Mouse (Mus musculus) limb, embryonic 15.5 days (tissue): ENCODE results near the gene Ccdc7a. TPM values are rescaled to one million over a fixed set of nuclear protein-coding genes. Genes with fewer than 3 reads are reported as not detected.
"Not testable (repeated sequence)": the region's sequence is repeated elsewhere in the genome, so short reads cannot be mapped to it uniquely, and the experiment has no call there.

ENCODE experiments used
- ATAC-seq: fragments of 200-750 bp; cut with Nextera tagmentation; 2 replicates; pipeline ENCODE4 v1.8.0; 2017; ENCODE audit warnings: low read depth, moderate TSS enrichment; ENCODE audit not compliant: insufficient number of reproducible peaks, low FRiP score, low TSS enrichment
- H3K27ac ChIP-seq: fragments of 300-500 bp; sonication (generic); 2 replicates; pipeline ENCODE4 v1.5.1; 2015; ENCODE audit warnings: moderate library complexity, mild to moderate bottlenecking, inconsistent platforms
- H3K27me3 ChIP-seq: fragments of 300-500 bp; sonication (generic); 2 replicates; pipeline ENCODE4 v1.6.1; 2015; ENCODE audit warnings: inconsistent platforms
- H3K36me3 ChIP-seq: fragments of 300-500 bp; sonication (generic); 2 replicates; pipeline ENCODE4 v1.6.1; 2015; ENCODE audit warnings: inconsistent platforms
- H3K4me1 ChIP-seq: fragments of 300-500 bp; sonication (generic); 2 replicates; pipeline ENCODE4 v1.6.1; 2015; ENCODE audit warnings: inconsistent platforms
- H3K4me2 ChIP-seq: fragments of 300-500 bp; sonication (generic); 2 replicates; pipeline ENCODE4 v1.6.1; 2015; ENCODE audit warnings: mild to moderate bottlenecking, inconsistent platforms
- H3K4me3 ChIP-seq: fragments of 300-500 bp; sonication (generic); 2 replicates; pipeline ENCODE4 v1.5.1; 2015; ENCODE audit warnings: mild to moderate bottlenecking, inconsistent platforms
- H3K9ac ChIP-seq: fragments of 300-500 bp; sonication (generic); 2 replicates; pipeline ENCODE4 v1.6.1; 2015; ENCODE audit warnings: inconsistent platforms
- H3K9me3 ChIP-seq: fragments of 300-500 bp; sonication (generic); 2 replicates; pipeline ENCODE4 v1.6.1; 2016; ENCODE audit warnings: inconsistent platforms
- WGBS: fragments of 180-500 bp; shearing (Covaris S2); methylation state at CpG from one replicate; pipeline ENCODE4 v1.1.7; 2015; 5-methylcytosine and 5-hydroxymethylcytosine counted together
- polyA plus RNA-seq: library from polyadenylated mRNA; unstranded; fragments of >200 nt; fragmentation: Nextera tagmentation; extraction: Ambion mirVana; gene quantifications from 2 replicates; pipeline ENCODE4 v1.2.1, GENCODE M21; 2015

The Ccdc7a gene
- polyA plus RNA-seq = not detected in 2 replicates

DNA sequence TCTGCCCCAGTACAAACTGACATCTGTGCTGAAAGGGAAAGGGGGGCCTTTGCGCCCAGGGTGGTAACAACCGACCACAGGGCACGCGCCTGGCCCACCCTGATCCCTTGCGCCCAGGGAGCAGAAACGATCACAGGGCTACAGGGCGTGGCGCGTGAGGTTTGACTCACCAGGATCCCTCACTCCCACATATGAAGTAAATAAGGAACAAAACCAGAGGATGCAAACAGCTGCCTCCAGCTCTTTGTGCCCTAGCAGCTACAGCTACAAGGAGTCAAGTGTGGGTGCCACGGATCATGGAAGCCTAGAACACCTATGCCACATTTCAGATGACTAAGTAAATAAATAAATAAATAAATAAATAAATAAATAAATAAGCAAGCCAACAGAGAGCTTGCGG lies at the start of gene Ccdc7a:
TSS of gene Ccdc7a (minus strand) at position 101 of the 400 bp plus-strand sequence.
- H3K27me3 ChIP-seq, H3K9ac ChIP-seq, H3K4me2 ChIP-seq, H3K9me3 ChIP-seq, H3K4me3 ChIP-seq, ATAC-seq, H3K36me3 ChIP-seq, H3K4me1 ChIP-seq, H3K27ac ChIP-seq: not testable (repeated sequence)
- 88% methylated on average over 2 of the region's 11 CpGs for WGBS

DNA sequence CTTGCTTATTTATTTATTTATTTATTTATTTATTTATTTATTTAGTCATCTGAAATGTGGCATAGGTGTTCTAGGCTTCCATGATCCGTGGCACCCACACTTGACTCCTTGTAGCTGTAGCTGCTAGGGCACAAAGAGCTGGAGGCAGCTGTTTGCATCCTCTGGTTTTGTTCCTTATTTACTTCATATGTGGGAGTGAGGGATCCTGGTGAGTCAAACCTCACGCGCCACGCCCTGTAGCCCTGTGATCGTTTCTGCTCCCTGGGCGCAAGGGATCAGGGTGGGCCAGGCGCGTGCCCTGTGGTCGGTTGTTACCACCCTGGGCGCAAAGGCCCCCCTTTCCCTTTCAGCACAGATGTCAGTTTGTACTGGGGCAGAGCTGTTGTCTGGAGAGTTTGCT lies 1.5 kb upstream of the Ccdc7a start, which contains the start of gene Ccdc7b:
TSS of gene Ccdc7b (plus strand) at position 301 of the 400 bp plus-strand sequence.
- H3K9ac ChIP-seq, H3K4me1 ChIP-seq, H3K4me2 ChIP-seq, H3K9me3 ChIP-seq, ATAC-seq, H3K27me3 ChIP-seq, H3K36me3 ChIP-seq, H3K27ac ChIP-seq, H3K4me3 ChIP-seq: not testable (repeated sequence)
- WGBS = 79% methylated on average over 1 of the region's 10 CpGs

DNA sequence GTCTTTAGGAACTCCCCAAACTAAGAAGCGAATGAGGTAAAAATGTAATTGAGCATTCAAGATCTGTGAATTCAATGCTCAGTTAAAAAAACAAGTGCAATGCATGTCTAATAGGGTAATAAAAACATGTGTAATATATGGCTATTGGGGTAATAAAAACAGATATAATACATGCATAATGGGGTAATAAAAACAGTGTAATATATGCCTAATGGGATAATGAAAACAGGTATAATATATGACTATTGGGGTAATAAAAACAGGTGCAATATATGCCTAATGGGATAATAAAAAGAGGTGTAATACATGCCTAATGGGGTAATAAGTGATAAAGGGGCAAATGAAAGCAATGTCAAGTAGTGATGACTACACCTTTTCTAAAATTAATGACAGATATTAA lies 73.9 kb downstream of the Ccdc7a start:
- ATAC-seq = no peak
- H3K36me3 ChIP-seq = no peaks in the 10 kb centered on the region
- no peaks in the 10 kb centered on the region for H3K4me1 ChIP-seq
- WGBS = 82% methylated on average over 1 of the region's 1 CpGs
- H3K4me3 ChIP-seq = no peak overlapping the region
- H3K27ac ChIP-seq = no peak overlapping the region
- H3K4me2 ChIP-seq = no peak overlapping the region
- no peak overlapping the region for H3K9ac ChIP-seq
- H3K9me3 ChIP-seq = no peaks in the 10 kb centered on the region
- no peaks in the 10 kb centered on the region for H3K27me3 ChIP-seq

DNA sequence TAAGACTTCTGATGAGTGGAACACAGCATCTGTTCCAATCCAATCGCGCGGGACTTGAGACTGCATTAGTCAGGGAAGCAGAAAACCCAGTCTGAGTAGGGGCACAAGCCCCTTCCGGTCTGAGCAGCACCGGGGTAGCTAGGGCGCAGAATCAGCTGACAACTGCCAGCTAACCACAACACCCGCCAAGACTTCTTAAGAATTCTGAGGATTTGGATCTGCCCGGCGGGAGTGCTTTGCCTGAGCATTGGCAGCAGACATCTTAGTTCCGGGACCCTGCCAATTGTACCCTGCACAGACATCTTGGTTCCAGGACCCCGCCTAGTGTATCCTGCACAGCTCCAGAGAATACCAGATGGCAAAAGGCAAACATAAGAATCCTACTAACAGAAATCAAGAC lies 116.4 kb downstream of the Ccdc7a start:
- not testable (repeated sequence) for ATAC-seq, H3K27me3 ChIP-seq, H3K9me3 ChIP-seq, H3K4me1 ChIP-seq, H3K36me3 ChIP-seq, H3K4me2 ChIP-seq, H3K9ac ChIP-seq, H3K27ac ChIP-seq, H3K4me3 ChIP-seq
- 84% methylated on average over 11 of the region's 11 CpGs for WGBS

DNA sequence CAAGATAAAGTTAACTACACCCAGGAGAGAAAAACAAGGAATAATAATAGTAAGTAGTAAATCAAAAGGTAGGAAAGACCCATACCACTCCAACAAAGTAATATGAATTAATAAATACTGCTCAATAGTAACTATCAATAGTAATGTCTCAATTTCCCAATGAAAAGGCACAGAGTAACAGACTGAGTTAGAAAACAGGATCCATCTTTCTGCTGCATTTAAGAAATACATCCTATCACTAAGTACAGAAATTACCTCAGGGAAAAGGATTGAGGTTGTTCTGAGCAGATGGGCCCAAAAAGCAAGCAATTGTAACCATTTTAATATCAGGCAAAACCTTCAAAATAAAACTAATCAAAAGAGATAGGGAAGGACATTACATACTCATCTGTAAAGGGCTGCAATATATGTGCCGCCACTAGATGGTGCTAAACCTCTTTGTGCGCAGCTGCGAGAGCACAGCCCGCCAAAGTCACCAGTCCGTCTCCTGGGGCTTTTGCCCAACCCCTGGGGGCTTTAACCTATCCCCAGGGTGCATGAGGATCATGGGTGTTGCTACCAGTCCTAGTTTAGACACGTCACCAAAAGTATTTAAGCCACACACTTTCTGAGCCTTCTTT lies 124.2 kb downstream of the Ccdc7a start:
- not testable (repeated sequence) for H3K4me3 ChIP-seq, H3K27me3 ChIP-seq, H3K4me2 ChIP-seq, H3K4me1 ChIP-seq, H3K9ac ChIP-seq, ATAC-seq, H3K9me3 ChIP-seq, H3K27ac ChIP-seq, H3K36me3 ChIP-seq
- 3% methylated on average over 6 of the region's 6 CpGs for WGBS

DNA sequence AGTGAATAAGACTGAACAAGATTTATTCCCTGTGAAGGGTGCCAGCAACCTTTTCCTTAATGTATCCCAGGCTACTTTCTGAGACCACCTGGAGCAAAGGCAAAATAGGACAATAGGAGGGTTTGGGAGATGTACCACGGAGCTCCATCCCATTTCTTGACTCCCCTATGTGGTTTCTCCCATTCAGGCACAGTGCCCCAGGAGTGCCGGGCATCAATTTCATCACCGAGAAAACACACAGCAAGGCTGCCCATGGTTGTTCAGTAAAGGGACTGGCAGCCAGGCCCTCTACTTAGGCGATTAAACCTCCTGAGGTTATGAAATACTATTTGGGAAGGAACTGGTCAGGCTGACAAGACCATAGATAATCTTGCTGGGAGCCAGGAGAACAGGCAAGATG lies 131.9 kb downstream of the Ccdc7a start:
- no peak overlapping the region for H3K4me2 ChIP-seq
- H3K36me3 ChIP-seq = no peaks in the 10 kb centered on the region
- no peaks in the 10 kb centered on the region for H3K4me1 ChIP-seq
- WGBS = 56% methylated on average over 4 of the region's 4 CpGs
- no peaks in the 10 kb centered on the region for H3K27me3 ChIP-seq
- no peak for ATAC-seq
- H3K9me3 ChIP-seq = no peaks in the 10 kb centered on the region
- H3K4me3 ChIP-seq = no peak overlapping the region
- no peak overlapping the region for H3K9ac ChIP-seq
- H3K27ac ChIP-seq = no peak overlapping the region

DNA sequence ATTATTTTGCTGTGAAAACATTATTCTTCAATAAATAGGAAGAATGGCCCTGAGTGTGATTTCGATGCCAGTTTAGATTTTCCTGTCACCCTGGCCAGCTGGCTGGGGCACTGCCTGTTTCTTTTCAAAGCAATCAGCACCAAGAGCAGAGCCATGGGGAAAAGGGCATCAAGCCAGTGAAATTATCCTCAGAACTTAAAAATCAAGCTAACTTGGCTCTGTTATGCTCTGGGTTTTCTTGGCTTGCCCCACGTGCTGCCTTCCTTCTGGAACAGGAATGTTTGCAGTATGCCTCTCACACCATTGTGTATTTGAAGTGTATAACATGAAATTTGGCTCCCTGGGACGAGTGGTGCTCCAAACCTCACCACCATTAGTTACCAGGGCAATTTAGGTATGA lies 182.6 kb downstream of the Ccdc7a start:
- WGBS = 43% methylated on average over 3 of the region's 3 CpGs
- Histone ChIP-seq H3K27me3 (no peaks in the 10 kb centered on the region), H3K4me2 (no peak overlapping the region), H3K9ac (no peak overlapping the region), H3K36me3 (no peaks in the 10 kb centered on the region), H3K4me3 (no peak overlapping the region), H3K4me1 (no peaks in the 10 kb centered on the region), H3K27ac (no peak overlapping the region), H3K9me3 (no peaks in the 10 kb centered on the region)
- no peak for ATAC-seq

DNA sequence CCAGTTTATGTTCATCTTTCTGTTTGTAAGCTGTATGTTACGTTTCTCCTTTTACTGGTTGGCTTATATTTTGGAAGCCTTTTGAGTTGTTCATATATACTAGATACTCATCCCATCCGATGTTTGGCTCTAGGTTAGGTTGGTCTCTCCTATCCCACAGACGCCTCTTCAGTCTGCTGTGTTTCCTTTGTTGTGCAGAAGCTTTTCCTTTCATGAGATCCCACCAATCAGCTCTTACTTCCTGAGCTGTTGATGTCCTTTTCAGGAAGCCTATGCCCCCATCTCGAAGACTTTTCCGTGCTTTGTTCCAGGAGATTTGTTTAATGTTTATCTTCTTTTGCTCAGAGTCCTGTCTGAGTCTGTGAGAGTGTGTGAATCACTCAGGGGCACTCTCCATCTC lies 221.6 kb downstream of the Ccdc7a start:
- 55% methylated on average over 5 of the region's 5 CpGs for WGBS
- ATAC-seq = no peak
- no peak overlapping the region for H3K4me3 ChIP-seq
- H3K36me3 ChIP-seq = no peaks in the 10 kb centered on the region
- H3K4me2 ChIP-seq = no peak overlapping the region
- no peaks in the 10 kb centered on the region for H3K27me3 ChIP-seq
- H3K4me1 ChIP-seq = no peaks in the 10 kb centered on the region
- H3K27ac ChIP-seq = no peak overlapping the region
- no peak overlapping the region for H3K9ac ChIP-seq
- no peaks in the 10 kb centered on the region for H3K9me3 ChIP-seq

DNA sequence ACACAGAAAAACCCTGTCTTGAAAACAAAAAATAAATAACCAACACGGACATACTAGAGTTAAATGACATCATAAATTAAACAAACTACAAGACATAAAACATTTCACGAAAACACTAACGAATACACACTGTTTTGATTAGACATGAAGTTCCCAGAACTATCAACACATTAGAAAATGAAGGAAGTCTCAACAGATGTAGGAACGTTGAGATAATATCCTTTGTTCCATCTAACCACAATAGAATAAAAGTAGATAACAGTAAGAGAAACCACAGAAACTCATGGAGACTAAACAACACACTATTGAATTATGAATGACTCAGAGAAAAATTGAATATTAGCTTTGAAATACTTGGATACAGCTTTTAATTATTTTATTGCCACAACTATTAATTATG lies 252.8 kb downstream of the Ccdc7a start:
- no peaks in the 10 kb centered on the region for H3K4me1 ChIP-seq
- 51% methylated on average over 4 of the region's 4 CpGs for WGBS
- ATAC-seq = no peak
- H3K36me3 ChIP-seq = no peaks in the 10 kb centered on the region
- H3K9ac ChIP-seq = no peak overlapping the region
- H3K27me3 ChIP-seq = no peaks in the 10 kb centered on the region
- no peaks in the 10 kb centered on the region for H3K9me3 ChIP-seq
- H3K4me3 ChIP-seq = no peak overlapping the region
- no peak overlapping the region for H3K4me2 ChIP-seq
- no peak overlapping the region for H3K27ac ChIP-seq

DNA sequence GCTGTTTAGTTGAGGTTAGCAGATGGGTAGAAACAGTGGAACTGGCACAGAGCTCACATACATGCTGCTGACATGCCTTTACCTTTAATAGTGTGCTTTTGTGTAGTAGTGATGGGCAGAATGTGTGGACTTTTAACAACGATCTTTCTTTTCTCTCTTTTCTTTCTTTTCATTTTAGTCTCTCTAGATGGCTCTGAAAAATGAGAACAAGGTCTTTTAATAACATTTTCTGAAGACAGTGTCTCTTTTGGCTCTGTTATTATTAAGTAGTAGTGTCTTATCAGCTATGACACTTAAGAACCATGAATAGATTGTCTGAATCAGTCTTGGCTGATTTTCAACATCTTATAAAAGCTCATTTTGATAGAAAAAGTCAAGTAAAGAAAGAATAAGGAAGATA lies 266.7 kb downstream of the Ccdc7a start, which contains the start of gene Gm3952:
TSS of gene Gm3952 (minus strand) at position 101 of the 400 bp plus-strand sequence.
- no peak within 1 kb of the TSS for H3K27ac ChIP-seq
- H3K36me3 ChIP-seq = no peaks in the 10 kb centered on the region

DNA sequence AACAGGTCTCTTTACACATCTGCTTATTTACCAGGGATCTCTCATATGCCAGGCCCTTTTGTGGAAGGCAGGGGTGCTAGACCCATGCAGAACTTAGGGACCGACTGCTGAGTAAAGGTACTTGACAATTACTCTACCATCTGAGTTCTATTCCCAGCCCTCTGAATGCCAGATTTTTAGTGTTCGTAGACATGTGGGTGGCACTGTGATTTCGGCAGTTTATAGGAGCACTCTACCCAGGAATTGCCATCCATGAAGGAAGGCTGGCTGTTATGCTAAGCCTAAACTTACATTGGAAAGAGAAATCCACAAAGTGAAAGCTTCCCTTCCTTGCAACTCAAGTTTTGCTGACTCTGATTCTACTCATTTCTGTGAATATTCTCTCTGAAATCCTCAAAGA lies 329.6 kb downstream of the Ccdc7a start:
- 93% methylated on average over 3 of the region's 3 CpGs for WGBS
- no peak overlapping the region for H3K4me3 ChIP-seq
- H3K27ac ChIP-seq = no peak overlapping the region
- H3K4me2 ChIP-seq = no peak overlapping the region
- ATAC-seq = no peak
- H3K27me3 ChIP-seq = no peaks in the 10 kb centered on the region
- H3K9ac ChIP-seq = no peak overlapping the region
- no peaks in the 10 kb centered on the region for H3K4me1 ChIP-seq
- H3K9me3 ChIP-seq = no peaks in the 10 kb centered on the region
- peaks cover 51% of the 10 kb centered on the region for H3K36me3 ChIP-seq

More for the DNA sequence above, 266.7 kb downstream of the Ccdc7a start, which contains the start of gene Gm3952:
- H3K4me1 ChIP-seq = no peaks in the 10 kb centered on the region
- no peaks in the 10 kb centered on the region for H3K9me3 ChIP-seq
- H3K4me2 ChIP-seq = no peak within 1 kb of the TSS
- WGBS = 77% methylated on average over 1 of the region's 1 CpGs
- H3K4me3 ChIP-seq = no peak within 1 kb of the TSS
- no peak within 1 kb of the TSS for H3K9ac ChIP-seq
- H3K27me3 ChIP-seq = no peaks in the 10 kb centered on the region
- ATAC-seq = no peak

DNA sequence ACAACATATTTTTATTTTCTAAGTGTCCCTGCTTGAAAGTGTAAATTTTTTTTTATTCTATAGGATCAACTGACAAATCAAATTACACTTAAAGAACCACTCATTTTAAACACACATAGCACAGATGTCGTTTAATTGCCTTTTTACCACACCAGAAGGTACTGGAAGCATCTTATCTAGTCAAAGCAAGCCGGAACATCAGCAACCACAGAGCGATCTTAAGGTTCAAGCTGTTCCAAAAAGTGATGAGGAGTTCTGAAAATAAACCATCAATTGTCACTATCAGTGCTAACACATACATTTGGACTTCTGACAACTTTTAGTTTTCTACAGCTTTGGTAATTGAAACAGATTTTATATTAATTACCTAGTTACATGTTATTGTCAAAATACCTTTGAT lies 331.2 kb downstream of the Ccdc7a start:
- Histone ChIP-seq H3K4me3 (no peak overlapping the region), H3K36me3 (peaks cover 54% of the 10 kb centered on the region), H3K4me1 (no peaks in the 10 kb centered on the region), H3K27ac (no peak overlapping the region), H3K27me3 (no peaks in the 10 kb centered on the region), H3K9me3 (no peaks in the 10 kb centered on the region), H3K9ac (no peak overlapping the region), H3K4me2 (no peak overlapping the region)
- WGBS = 98% methylated on average over 3 of the region's 3 CpGs
- no peak for ATAC-seq

DNA sequence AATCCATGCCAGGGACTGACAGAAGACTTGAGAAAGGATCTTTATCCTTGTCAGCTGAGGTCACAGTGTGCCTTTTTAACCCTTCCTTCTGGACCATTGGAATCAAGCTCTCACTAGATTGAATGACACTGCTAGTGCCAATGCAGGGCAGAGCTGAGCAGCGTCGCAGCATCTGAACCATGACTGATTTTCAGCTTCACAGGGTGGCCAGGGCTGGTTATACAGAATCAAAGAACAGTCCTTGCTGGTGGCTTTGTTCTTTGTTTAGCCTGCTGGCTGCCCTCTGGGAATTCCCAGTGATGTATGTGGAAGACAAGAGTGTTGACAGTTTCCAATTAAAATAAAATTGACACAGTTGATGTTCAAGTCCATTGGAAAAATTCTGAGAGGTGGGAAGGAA lies 333.1 kb downstream of the Ccdc7a start:
- H3K9me3 ChIP-seq = no peaks in the 10 kb centered on the region
- WGBS = 80% methylated on average over 2 of the region's 2 CpGs

More for the DNA sequence above, 333.1 kb downstream of the Ccdc7a start:
- no peak overlapping the region for H3K4me3 ChIP-seq
- no peak overlapping the region for H3K9ac ChIP-seq
- no peaks in the 10 kb centered on the region for H3K27me3 ChIP-seq
- H3K36me3 ChIP-seq = peaks cover 56% of the 10 kb centered on the region
- H3K4me2 ChIP-seq = no peak overlapping the region
- H3K4me1 ChIP-seq = no peaks in the 10 kb centered on the region
- no peak overlapping the region for H3K27ac ChIP-seq
- no peak for ATAC-seq
